Mouse (Mus musculus): ENCODE measurements around the gene Dbil5. TPM values are rescaled to one million over a fixed set of nuclear protein-coding genes. Genes with fewer than 3 reads are reported as not detected.

The Dbil5 gene
- total RNA-seq (2023): not detected

GRCm38 (mm10) chr11:76217390-76217800 is at the start of gene Dbil5, which contains the start of gene Gemin4:
Gene Dbil5, plus strand, starts transcription at chr11:76217608.
Gene Gemin4, minus strand, starts transcription at chr11:76217664.

GRCm38 (mm10) chr11:76179495-76180145 is 37.8 kb upstream of the Dbil5 start, which contains the start of the genes Vps53 and Fam57a:
Gene Vps53, minus strand, starts transcription at chr11:76179647.
Gene Fam57a, plus strand, starts transcription at chr11:76179671.

DNA sequence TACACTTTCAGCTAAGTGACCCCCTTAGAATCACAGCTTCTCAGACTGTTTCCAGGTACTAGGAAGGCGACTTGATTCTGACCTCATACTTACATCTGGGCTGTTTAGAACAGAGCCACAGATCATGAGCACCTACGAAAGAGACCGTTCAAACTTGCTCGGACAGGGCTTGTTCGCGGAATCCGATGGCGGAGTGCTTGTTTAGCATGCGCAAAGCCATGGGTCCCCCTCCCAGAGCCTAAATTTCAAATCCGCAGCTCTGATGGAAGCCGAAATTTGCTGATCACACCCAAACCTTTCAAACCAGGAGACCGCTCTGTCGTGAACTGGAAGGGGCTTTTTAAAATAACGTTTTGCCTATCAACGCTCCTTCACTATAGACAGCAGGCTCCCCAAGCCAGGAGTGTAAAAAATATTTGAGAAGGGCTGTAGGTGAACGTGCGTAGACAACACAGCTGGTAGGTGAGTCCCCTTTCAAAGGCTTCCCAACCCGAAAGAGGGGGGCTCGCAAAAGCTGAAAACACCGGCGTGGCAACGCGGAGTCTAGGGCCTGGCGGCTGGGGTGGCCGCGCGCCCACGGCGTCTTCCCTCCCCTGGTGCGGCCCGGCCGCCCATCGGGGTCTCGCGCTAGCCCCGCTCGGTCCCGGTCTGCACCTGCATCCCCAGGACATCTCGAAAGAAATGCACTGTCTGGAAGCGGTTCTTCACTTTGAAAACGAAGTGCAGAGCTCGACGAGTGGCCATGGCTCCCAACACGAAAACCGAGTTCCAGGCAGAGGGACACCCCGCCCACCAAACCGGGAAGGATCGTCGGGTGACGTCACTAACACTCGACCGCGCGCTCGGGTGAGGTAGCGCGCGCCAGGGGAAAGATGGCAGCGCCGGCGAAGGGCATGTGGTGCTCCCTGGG is 25.7 kb downstream of the Dbil5 start, which contains the start of the genes Mrm3 and Glod4:
Mrm3 (plus strand) TSS at position 815 of the 910 bp plus-strand sequence.
Glod4 (minus strand) TSS at position 825 of the 910 bp plus-strand sequence.

Other genes with a start within 250 kb of the Dbil5 start
- 1 to 10 TPM; 8.8 to 9.1 TPM for gene 1700016K19Rik, start 217.7 kb upstream of the Dbil5 start, total RNA-seq (2023)
- 10 to 100 TPM; 39.9 to 43.0 TPM for gene Rflnb, start 189.8 kb upstream of the Dbil5 start, total RNA-seq (2023)
- gene Vps53, start 38.0 kb upstream of the Dbil5 start, total RNA-seq (2023): 10 to 100 TPM; 40.7 to 48.3 TPM
- gene Fam57a, start 37.9 kb upstream of the Dbil5 start, total RNA-seq (2023): 1 to 10 TPM; 2.3 to 3.6 TPM
- 10 to 100 TPM in 1 of 2 experiments, 1 to 10 TPM in 1; 9.7 to 12.0 TPM for gene Gemin4, start 56 bp downstream of the Dbil5 start, total RNA-seq (2023)
- 10 to 100 TPM; 11.3 to 17.1 TPM for gene Mrm3, start 26.1 kb downstream of the Dbil5 start, total RNA-seq (2023)
- gene Glod4, start 26.1 kb downstream of the Dbil5 start, total RNA-seq (2023): 10 to 100 TPM; 27.2 to 33.6 TPM
- 1 to 10 TPM; 5.2 to 6.2 TPM for gene Nxn, start 181.5 kb downstream of the Dbil5 start, total RNA-seq (2023)
- gene Timm22, start 189.3 kb downstream of the Dbil5 start, total RNA-seq (2023): 10 to 100 TPM; 15.1 to 19.4 TPM